Mouse (Mus musculus) kidney, embryonic 16.5 days (tissue): Measurements from ENCODE around the gene Sv2a. TPM values are rescaled to one million over a fixed set of nuclear protein-coding genes. Genes with fewer than 3 reads are reported as not detected.
"Not testable (repeated sequence)": the region's sequence is repeated elsewhere in the genome, so short reads cannot be mapped to it uniquely, and the experiment has no call there.

Source experiments
- ATAC-seq: fragments of 200-750 bp; cut with Nextera tagmentation; 2 replicates; pipeline ENCODE4 v1.8.0; 2017; ENCODE audit warnings: moderate TSS enrichment; ENCODE audit not compliant: low FRiP score, low TSS enrichment
- H3K27ac ChIP-seq: fragments of 300-500 bp; sonication (generic); 2 replicates; pipeline ENCODE4 v1.5.1; 2014; ENCODE audit warnings: low read length
- H3K27me3 ChIP-seq: fragments of 300-500 bp; sonication (generic); 2 replicates; pipeline ENCODE4 v1.6.1; 2014; ENCODE audit warnings: low read length, control low read depth, mixed read lengths; ENCODE audit not compliant: insufficient read depth
- H3K36me3 ChIP-seq: fragments of 300-500 bp; sonication (generic); 2 replicates; pipeline ENCODE4 v1.6.1; 2014; ENCODE audit warnings: low read length, control low read depth, mixed read lengths; ENCODE audit not compliant: insufficient read depth
- H3K4me1 ChIP-seq: fragments of 300-500 bp; sonication (generic); 2 replicates; pipeline ENCODE4 v1.6.1; 2014; ENCODE audit warnings: low read length, control low read depth, mixed read lengths; ENCODE audit not compliant: insufficient read depth
- H3K4me2 ChIP-seq: fragments of 300-500 bp; sonication (generic); replicated peaks from 2 replicates; pipeline ENCODE4 v1.6.1; 2014; ENCODE audit warnings: low read depth, low read length
- H3K4me3 ChIP-seq: fragments of 300-500 bp; sonication (generic); 2 replicates; pipeline ENCODE4 v1.5.1; 2014; ENCODE audit warnings: mild to moderate bottlenecking, low read length
- H3K9ac ChIP-seq: fragments of 300-500 bp; sonication (generic); replicated peaks from 2 replicates; pipeline ENCODE4 v1.6.1; 2014; ENCODE audit warnings: low read length
- H3K9me3 ChIP-seq: fragments of 300-500 bp; sonication (generic); 2 replicates; pipeline ENCODE4 v1.6.1; 2016; ENCODE audit warnings: low read length, control low read depth
- WGBS: fragments of 180-500 bp; shearing (Covaris S2); extraction: QIAGEN DNeasy Blood & Tissue Kit; methylation state at CpG from one replicate; pipeline ENCODE4 v1.1.7; 2014; 5-methylcytosine and 5-hydroxymethylcytosine counted together
- polyA plus RNA-seq: library from polyadenylated mRNA; unstranded; fragments of >200 nt; fragmentation: Nextera tagmentation; extraction: Ambion mirVana; gene quantifications from 2 replicates; pipeline ENCODE4 v1.2.1, GENCODE M21; 2015

The Sv2a gene
- polyA plus RNA-seq, 1 experiment from 2014 or later, result 5.1 TPM

DNA sequence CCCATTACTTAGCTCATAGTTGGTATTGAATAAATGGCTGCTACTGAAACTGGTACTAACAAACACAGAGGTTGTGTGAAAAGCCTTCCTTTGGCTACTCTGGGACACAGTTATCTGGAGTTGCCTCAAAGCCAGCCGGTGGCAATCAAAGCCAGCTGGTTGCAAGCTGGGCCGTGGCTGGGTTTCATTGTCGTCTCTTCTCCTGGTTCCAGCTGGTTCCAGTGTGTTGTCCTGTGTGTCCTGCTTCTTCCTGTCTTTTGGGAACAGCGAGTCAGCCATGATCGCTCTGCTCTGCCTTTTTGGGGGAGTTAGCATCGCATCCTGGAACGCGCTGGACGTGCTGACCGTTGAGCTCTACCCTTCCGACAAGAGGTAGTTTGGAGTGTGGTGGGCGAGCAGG, 12.0 kb downstream of the Sv2a start:
- H3K27me3 ChIP-seq, result no peaks in the 10 kb centered on the region
- no peak for ATAC-seq
- H3K36me3 ChIP-seq, result peaks cover 4% of the 10 kb centered on the region; the same call in 1 of the 2 replicates
- 76% methylated on average over 12 of the region's 12 CpGs for WGBS
- H3K9me3 ChIP-seq, result peaks cover 4% of the 10 kb centered on the region; the same call in 1 of the 2 replicates
- no peak overlapping the region for H3K4me2 ChIP-seq
- peaks cover 9% of the 10 kb centered on the region for H3K4me1 ChIP-seq
- H3K9ac ChIP-seq, result no peak overlapping the region
- no peak overlapping the region for H3K4me3 ChIP-seq
- H3K27ac ChIP-seq, result no peak overlapping the region

GRCm38 (mm10) chr3:96194966-96195365, 14.0 kb downstream of the Sv2a start:
- Histone ChIP-seq H3K4me1 (peaks cover 12% of the 10 kb centered on the region), H3K9me3 (peaks cover 4% of the 10 kb centered on the region; the same call in 1 of the 2 replicates), H3K9ac (no peak overlapping the region), H3K27ac (no peak overlapping the region), H3K4me2 (no peak overlapping the region), H3K27me3 (no peaks in the 10 kb centered on the region), H3K36me3 (peaks cover 4% of the 10 kb centered on the region; the same call in 1 of the 2 replicates), H3K4me3 (no peak overlapping the region)
- no peak for ATAC-seq
- 84% methylated on average over 10 of the region's 10 CpGs for WGBS

DNA sequence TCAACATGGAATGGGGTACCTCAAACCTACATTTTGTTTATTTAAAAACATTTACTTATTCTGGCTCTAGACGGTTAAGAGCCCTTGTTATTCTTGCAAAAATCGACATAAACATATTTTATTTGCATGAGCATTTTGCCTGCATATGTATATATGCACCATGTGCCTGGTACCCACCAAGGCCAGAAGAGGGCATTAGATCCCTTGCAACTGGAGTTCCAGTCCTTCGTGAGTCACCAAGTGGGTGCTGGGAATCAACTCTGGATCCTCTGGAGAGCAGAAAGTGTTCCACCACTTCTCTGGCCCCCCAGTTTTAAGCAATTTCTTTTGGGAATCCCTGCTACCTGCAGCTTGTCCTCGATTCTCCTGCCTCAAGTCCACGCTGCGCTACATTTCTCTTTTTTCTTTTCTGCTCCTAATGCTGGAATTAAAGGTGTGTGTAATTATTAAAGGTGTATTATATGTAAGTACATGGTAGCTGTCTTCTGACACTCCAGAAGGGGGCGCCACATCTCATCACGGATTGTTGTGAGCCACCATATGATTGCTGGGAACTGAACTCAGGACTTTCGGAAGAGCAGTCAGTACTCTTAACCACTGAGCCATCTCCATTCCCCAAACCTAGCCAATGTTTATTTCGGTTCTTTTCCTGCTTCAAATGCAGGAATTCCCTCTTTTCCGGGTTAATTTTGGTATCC, 14.8 kb downstream of the Sv2a start:
- H3K9me3 ChIP-seq, result peaks cover 4% of the 10 kb centered on the region; the same call in 1 of the 2 replicates
- no peak for ATAC-seq
- no peak overlapping the region for H3K4me2 ChIP-seq
- H3K36me3 ChIP-seq, result peaks cover 4% of the 10 kb centered on the region; the same call in 1 of the 2 replicates
- no peaks in the 10 kb centered on the region for H3K27me3 ChIP-seq
- WGBS, result 92% methylated on average over 11 of the region's 11 CpGs
- no peak overlapping the region for H3K9ac ChIP-seq
- no peak overlapping the region for H3K27ac ChIP-seq
- no peak overlapping the region for H3K4me3 ChIP-seq
- H3K4me1 ChIP-seq, result peaks cover 12% of the 10 kb centered on the region

DNA sequence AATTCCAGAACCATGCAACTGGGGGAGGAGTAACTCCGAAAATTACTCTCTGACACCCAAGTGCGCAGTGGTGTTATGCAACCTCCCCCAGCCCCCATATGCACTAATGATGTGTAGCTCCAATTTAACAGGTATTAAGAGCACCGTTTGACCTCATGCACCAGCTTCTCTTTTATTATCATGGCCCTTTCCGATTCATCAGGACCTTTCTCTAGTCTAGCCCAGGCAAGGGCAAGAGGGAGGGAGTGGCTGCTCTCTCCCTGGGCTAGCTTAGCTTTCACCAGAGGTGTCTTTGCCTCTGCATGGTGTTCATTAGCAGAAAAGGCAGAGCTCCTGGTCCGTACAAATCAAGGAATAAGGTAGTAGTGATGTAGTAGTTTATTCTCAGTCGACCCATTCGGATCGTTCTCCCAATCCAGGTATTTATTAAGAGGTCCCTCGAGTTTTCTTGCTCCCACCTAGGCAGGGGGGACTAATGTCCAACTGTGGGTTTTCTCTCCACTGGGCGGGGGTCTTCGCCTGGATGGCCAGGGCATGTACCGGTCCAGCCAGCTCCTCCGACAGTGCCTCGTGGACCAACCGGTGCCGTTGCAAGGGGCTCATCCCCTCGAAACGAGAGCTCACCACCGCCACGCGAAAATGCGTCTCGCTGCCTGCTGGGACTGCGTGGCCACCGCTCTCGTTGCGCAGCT, 15.6 kb downstream of the Sv2a start:
- Histone ChIP-seq H3K27me3 (no peaks in the 10 kb centered on the region), H3K36me3 (peaks cover 4% of the 10 kb centered on the region; the same call in 1 of the 2 replicates), H3K4me1 (peaks cover 12% of the 10 kb centered on the region), H3K4me3 (peak overlapping the region; percentile 83), H3K4me2 (peak overlapping the region; percentile 95), H3K27ac (peak overlapping the region; percentile 92), H3K9ac (peak overlapping the region; percentile 91), H3K9me3 (peaks cover 4% of the 10 kb centered on the region; the same call in 1 of the 2 replicates)
- ATAC-seq, result peak; percentile 49; the same call in 1 of the 2 replicates
- 16% methylated on average over 27 of the region's 27 CpGs for WGBS

DNA sequence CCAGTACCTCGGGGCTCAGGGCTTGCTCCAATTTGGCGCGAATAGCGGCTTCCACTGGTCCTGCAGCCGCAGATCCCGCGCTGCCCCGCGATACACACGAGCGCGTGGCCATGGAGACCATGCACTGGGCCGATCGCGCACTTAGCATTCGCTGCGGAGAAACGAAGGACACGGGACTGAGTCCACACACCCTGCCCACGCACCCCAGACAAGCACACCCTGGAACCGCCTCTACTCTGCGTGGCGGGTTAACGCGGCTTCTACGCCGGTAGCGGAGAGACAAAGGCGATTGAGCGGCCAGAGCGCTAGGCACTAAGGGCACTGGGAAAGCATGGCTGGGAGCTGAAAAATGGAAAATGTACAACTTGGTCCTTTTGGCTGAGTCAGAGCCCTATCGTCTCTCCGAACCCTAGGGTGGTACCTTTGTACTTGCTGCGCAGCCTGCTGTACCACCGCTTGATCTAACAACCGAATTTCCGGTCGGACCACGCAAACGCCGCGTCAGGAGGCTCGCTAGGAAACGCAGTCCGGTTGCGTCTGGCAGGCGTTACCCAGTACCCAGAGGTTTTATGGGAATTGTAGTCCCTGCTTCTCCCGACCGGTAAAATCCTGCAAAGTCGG, 16.3 kb downstream of the Sv2a start:
- Histone ChIP-seq H3K4me2 (peak overlapping the region; percentile 95), H3K27ac (peak overlapping the region; percentile 92), H3K9ac (peak overlapping the region; percentile 91), H3K9me3 (peaks cover 4% of the 10 kb centered on the region; the same call in 1 of the 2 replicates), H3K27me3 (no peaks in the 10 kb centered on the region), H3K36me3 (peaks cover 4% of the 10 kb centered on the region; the same call in 1 of the 2 replicates), H3K4me1 (peaks cover 12% of the 10 kb centered on the region), H3K4me3 (peak overlapping the region; percentile 83)
- ATAC-seq, result peak; percentile 93
- under 1% methylated on average over 50 of the region's 50 CpGs for WGBS

DNA sequence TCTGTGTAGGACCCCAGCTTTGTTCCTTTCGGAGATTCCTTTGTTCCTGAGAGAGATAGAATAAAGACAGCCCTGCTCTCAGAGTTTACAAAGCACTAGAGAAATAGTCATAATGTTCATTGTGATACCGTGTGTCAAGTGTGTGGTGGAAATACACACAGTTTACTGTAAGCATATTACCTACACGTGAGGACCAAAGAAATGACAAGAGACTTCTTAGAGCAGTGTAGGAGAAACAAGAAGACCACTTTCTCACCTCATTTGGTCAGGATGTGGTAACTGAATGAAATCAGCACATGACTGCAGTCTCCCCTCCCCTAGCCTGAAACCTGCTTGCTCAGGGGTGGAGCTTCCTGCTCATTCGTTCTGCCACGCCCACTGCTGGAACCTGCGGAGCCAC, 17.2 kb downstream of the Sv2a start:
- Histone ChIP-seq H3K36me3 (peaks cover 4% of the 10 kb centered on the region; the same call in 1 of the 2 replicates), H3K9me3 (peaks cover 4% of the 10 kb centered on the region; the same call in 1 of the 2 replicates), H3K27ac (no peak overlapping the region), H3K4me3 (peak overlapping the region; percentile 83), H3K9ac (peak overlapping the region; percentile 91), H3K27me3 (no peaks in the 10 kb centered on the region), H3K4me2 (peak overlapping the region; percentile 95), H3K4me1 (peaks cover 12% of the 10 kb centered on the region)
- ATAC-seq, result peak; percentile 50
- WGBS, result 2% methylated on average over 6 of the region's 6 CpGs

- H3K4me1 ChIP-seq, result peaks cover 12% of the 10 kb centered on the region
- H3K27ac ChIP-seq, H3K36me3 ChIP-seq, ATAC-seq, H3K9me3 ChIP-seq, H3K4me3 ChIP-seq, H3K9ac ChIP-seq, H3K27me3 ChIP-seq: not testable (repeated sequence)
- H3K4me2 ChIP-seq, result peak overlapping the region; percentile 95
- 34% methylated on average over 6 of the region's 8 CpGs for WGBS
Measured at GRCm38 (mm10) chr3:96198601-96199251, 17.8 kb downstream of the Sv2a start.

GRCm38 (mm10) chr3:96199731-96200130, 18.8 kb downstream of the Sv2a start:
- no peak for ATAC-seq
- H3K4me3 ChIP-seq, result no peak overlapping the region
- H3K36me3 ChIP-seq, result peaks cover 4% of the 10 kb centered on the region; the same call in 1 of the 2 replicates
- peaks cover 12% of the 10 kb centered on the region for H3K4me1 ChIP-seq
- no peak overlapping the region for H3K27ac ChIP-seq
- H3K9me3 ChIP-seq, result peaks cover 4% of the 10 kb centered on the region; the same call in 1 of the 2 replicates
- H3K27me3 ChIP-seq, result no peaks in the 10 kb centered on the region
- WGBS, result 45% methylated on average over 2 of the region's 2 CpGs
- H3K9ac ChIP-seq, result no peak overlapping the region
- no peak overlapping the region for H3K4me2 ChIP-seq

- H3K9ac ChIP-seq, result no peak overlapping the region
- H3K4me1 ChIP-seq, result peaks cover 3% of the 10 kb centered on the region; the same call in 1 of the 2 replicates
- H3K27me3 ChIP-seq, result 0 out of 2 replicates have a peak, but pooled peaks cover 5% of the 10 kb centered on the region
- 79% methylated on average over 3 of the region's 3 CpGs for WGBS
- no peak overlapping the region for H3K4me3 ChIP-seq
- no peaks in the 10 kb centered on the region for H3K9me3 ChIP-seq
- no peak overlapping the region for H3K4me2 ChIP-seq
- no peak for ATAC-seq
- H3K36me3 ChIP-seq, result no peaks in the 10 kb centered on the region
- H3K27ac ChIP-seq, result no peak overlapping the region
Measured at GRCm38 (mm10) chr3:96207819-96208218, 26.9 kb downstream of the Sv2a start.
